Mouse (Mus musculus): Measurements from ENCODE around the gene Prdm15.

Gene Prdm15

GRCm38 (mm10) chr16:97851741-97852319, at the start of gene Prdm15:
Prdm15 (minus strand) TSS chr16:97851850.
- peak; percentile 85 for DNase-seq (ENCODE audit: low read depth, low spot score)

- DNase-seq (ENCODE audit: low read depth, low spot score), result no peak
Measured at GRCm38 (mm10) chr16:97897346-97898024, 45.8 kb upstream of the Prdm15 start.

GRCm38 (mm10) chr16:97887762-97888161, 36.1 kb upstream of the Prdm15 start:
- DNase-seq (ENCODE audit: low read depth, low spot score), result no peak

- no peak for DNase-seq (ENCODE audit: low read depth, low spot score)
Measured at GRCm38 (mm10) chr16:97883696-97884095, 32.0 kb upstream of the Prdm15 start.

GRCm38 (mm10) chr16:97882891-97883290, 31.2 kb upstream of the Prdm15 start:
- DNase-seq (ENCODE audit: low read depth, low spot score), result no peak

- DNase-seq (ENCODE audit: low read depth, low spot score), result peak; percentile 42
Measured at GRCm38 (mm10) chr16:97879134-97879533, 27.5 kb upstream of the Prdm15 start.

- no peak for DNase-seq (ENCODE audit: low read depth, low spot score)
Measured at GRCm38 (mm10) chr16:97877502-97877901, 25.9 kb upstream of the Prdm15 start.

- DNase-seq (ENCODE audit: low read depth, low spot score), result no peak
Measured at GRCm38 (mm10) chr16:97875101-97875500, 23.5 kb upstream of the Prdm15 start.

GRCm38 (mm10) chr16:97874376-97874775, 22.7 kb upstream of the Prdm15 start:
- no peak for DNase-seq (ENCODE audit: low read depth, low spot score)

GRCm38 (mm10) chr16:97872657-97873056, 21.0 kb upstream of the Prdm15 start:
- DNase-seq (ENCODE audit: low read depth, low spot score), result no peak

GRCm38 (mm10) chr16:97869193-97870102, 17.8 kb upstream of the Prdm15 start:
- DNase-seq (ENCODE audit: low read depth, low spot score), result no peak

GRCm38 (mm10) chr16:97863932-97864467, 12.3 kb upstream of the Prdm15 start:
- no peak for DNase-seq (ENCODE audit: low read depth, low spot score)

- DNase-seq (ENCODE audit: low read depth, low spot score), result no peak
Measured at GRCm38 (mm10) chr16:97856050-97856449, 4.4 kb upstream of the Prdm15 start.

GRCm38 (mm10) chr16:97851061-97851740, 449 bp downstream of the Prdm15 start:
- DNase-seq (ENCODE audit: low read depth, low spot score), result peak; percentile 86

- peak; percentile 43 for DNase-seq (ENCODE audit: low read depth, low spot score)
Measured at GRCm38 (mm10) chr16:97850667-97851060, 986 bp downstream of the Prdm15 start.

GRCm38 (mm10) chr16:97848832-97849231, 2.8 kb downstream of the Prdm15 start:
- no peak for DNase-seq (ENCODE audit: low read depth, low spot score)

GRCm38 (mm10) chr16:97844967-97845937, 6.4 kb downstream of the Prdm15 start:
- no peak for DNase-seq (ENCODE audit: low read depth, low spot score)

- no peak for DNase-seq (ENCODE audit: low read depth, low spot score)
Measured at GRCm38 (mm10) chr16:97832154-97832553, 19.5 kb downstream of the Prdm15 start.

GRCm38 (mm10) chr16:97828207-97828606, 23.4 kb downstream of the Prdm15 start:
- no peak for DNase-seq (ENCODE audit: low read depth, low spot score)

GRCm38 (mm10) chr16:97823311-97824007, 28.2 kb downstream of the Prdm15 start:
- DNase-seq (ENCODE audit: low read depth, low spot score), result no peak

Data from mesoderm, embryonic 11.5 days (tissue).